Mouse (Mus musculus) neural tube, embryonic 13.5 days (tissue): ENCODE measurements at regions not wholly inside any gene's neighbourhood (a gene's known extent, or its start where the extent isn't known, plus 50 kb on each side); places are given as distances from the start of the nearest gene placed in this dataset.

Experiments used
- ATAC-seq: fragments of 200-750 bp; cut with Nextera tagmentation; 2 replicates; pipeline ENCODE4 v1.8.0; 2017; ENCODE audit warnings: low read depth, mild to moderate bottlenecking, moderate TSS enrichment, moderate library complexity
- H3K27ac ChIP-seq: fragments of 300-500 bp; sonication (generic); replicated peaks from 2 replicates; pipeline ENCODE4 v1.5.1; 2015; ENCODE audit warnings: moderate library complexity, mild to moderate bottlenecking, inconsistent platforms
- H3K27me3 ChIP-seq: fragments of 300-500 bp; sonication (generic); 2 replicates; pipeline ENCODE4 v1.6.1; 2015; ENCODE audit warnings: mild to moderate bottlenecking, inconsistent platforms
- H3K36me3 ChIP-seq: fragments of 300-500 bp; sonication (generic); 2 replicates; pipeline ENCODE4 v1.6.1; 2015; ENCODE audit warnings: mild to moderate bottlenecking, inconsistent platforms
- H3K4me1 ChIP-seq: fragments of 300-500 bp; sonication (generic); replicated peaks from 2 replicates; pipeline ENCODE4 v1.6.1; 2015; ENCODE audit warnings: inconsistent platforms
- H3K4me2 ChIP-seq: fragments of 300-500 bp; sonication (generic); 2 replicates; pipeline ENCODE4 v1.6.1; 2015; ENCODE audit warnings: inconsistent platforms, mild to moderate bottlenecking, moderate library complexity
- H3K4me3 ChIP-seq: fragments of 300-500 bp; sonication (generic); 2 replicates; pipeline ENCODE4 v1.5.1; 2015; ENCODE audit warnings: mild to moderate bottlenecking, inconsistent platforms
- H3K9ac ChIP-seq: fragments of 300-500 bp; sonication (generic); 2 replicates; pipeline ENCODE4 v1.6.1; 2015; ENCODE audit warnings: moderate library complexity, mild to moderate bottlenecking, inconsistent platforms
- H3K9me3 ChIP-seq: fragments of 300-500 bp; sonication (generic); 2 replicates; pipeline ENCODE4 v1.6.1; 2016; ENCODE audit warnings: inconsistent platforms
- WGBS: fragments of 180-500 bp; shearing (Covaris S2); methylation state at CpG from one replicate; pipeline ENCODE4 v1.1.7; 2015; 5-methylcytosine and 5-hydroxymethylcytosine counted together

DNA sequence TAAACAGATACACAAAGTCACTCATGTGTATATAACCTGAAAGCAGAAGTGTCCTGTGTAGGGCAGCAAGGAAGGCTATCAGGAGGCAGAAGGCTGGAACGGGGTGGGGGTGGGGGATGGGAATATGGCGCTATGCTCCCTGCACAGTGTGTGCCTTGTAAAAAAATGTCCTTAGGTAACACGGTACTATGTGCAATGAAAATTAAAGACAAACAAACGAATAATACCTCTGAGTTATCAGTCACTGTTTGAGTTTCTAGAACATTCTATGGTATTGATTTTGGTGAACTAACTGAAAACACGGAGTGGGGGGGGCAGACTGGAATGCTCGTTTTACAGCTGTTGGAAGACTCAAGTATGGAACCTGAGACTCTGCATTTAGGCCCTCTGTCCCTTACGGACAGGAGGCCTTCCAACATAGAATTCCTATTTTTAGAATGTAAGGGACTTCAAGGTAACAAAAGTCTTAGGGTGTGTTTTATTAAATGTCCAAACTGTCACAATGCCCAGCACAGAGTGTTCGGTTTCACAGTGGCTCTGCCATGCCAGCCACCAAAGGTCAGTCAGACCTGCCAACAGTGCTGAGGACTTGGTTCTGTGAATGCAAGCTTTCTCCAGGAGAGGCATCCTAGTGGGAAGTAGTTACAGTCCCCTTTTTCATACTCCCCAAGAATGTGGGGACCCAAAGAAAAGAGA, 240.6 kb downstream of the Ano6 start:
- no peak overlapping the region for H3K4me3 ChIP-seq
- H3K27me3 ChIP-seq, result no peaks in the 10 kb centered on the region
- H3K4me1 ChIP-seq, result no peaks in the 10 kb centered on the region
- 84% methylated on average over 8 of the region's 8 CpGs for WGBS
- H3K36me3 ChIP-seq, result no peaks in the 10 kb centered on the region
- H3K9me3 ChIP-seq, result no peaks in the 10 kb centered on the region
- no peak overlapping the region for H3K4me2 ChIP-seq
- ATAC-seq, result no peak
- no peak overlapping the region for H3K9ac ChIP-seq
- H3K27ac ChIP-seq, result no peak overlapping the region

DNA sequence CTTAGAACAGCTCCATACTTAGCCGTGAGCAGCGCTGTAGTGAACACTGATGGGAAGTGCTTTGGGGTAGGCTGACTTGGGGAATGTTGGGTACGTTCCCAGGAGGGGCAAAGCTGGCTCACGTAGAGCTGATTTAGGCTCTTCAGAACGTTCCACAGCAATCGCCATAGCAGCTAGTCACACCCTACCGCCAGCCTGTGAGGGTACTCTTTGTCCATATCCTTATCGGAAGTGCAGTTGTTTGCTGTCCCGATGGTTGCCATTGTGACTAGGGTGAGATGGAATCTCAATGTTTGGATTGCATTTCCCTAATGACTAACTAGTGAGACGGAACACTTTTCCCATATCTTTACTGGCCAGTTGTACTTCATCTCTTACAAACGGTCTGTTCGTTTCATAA, 244.6 kb downstream of the Ano6 start:
- no peaks in the 10 kb centered on the region for H3K27me3 ChIP-seq
- no peaks in the 10 kb centered on the region for H3K4me1 ChIP-seq
- no peak overlapping the region for H3K9ac ChIP-seq
- H3K4me3 ChIP-seq, result no peak overlapping the region
- no peak overlapping the region for H3K4me2 ChIP-seq
- no peaks in the 10 kb centered on the region for H3K9me3 ChIP-seq
- ATAC-seq, result no peak
- H3K27ac ChIP-seq, result no peak overlapping the region
- 77% methylated on average over 12 of the region's 12 CpGs for WGBS
- H3K36me3 ChIP-seq, result no peaks in the 10 kb centered on the region

DNA sequence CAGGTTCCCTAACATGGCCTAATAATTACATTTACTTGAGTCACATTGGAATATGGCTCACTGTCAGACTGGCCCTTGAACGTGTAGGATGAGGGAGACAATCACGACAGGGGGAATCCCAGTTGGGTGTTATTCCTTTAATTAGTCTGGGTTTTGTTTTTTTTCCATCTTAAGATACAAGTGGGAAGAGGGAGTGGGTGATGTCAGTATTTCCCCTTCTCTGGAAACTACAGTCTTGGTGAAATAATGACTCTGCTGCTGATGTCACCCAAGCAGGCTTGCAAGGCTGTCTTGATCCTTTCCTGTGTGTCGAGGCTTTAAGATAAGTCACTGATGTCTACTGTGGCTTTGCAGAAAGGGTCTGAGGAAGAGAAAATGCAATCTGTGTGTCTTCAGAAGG, 241.8 kb upstream of the Arid2 start:
- H3K27me3 ChIP-seq, result no peaks in the 10 kb centered on the region
- H3K4me3 ChIP-seq, result no peak overlapping the region
- H3K9me3 ChIP-seq, result no peaks in the 10 kb centered on the region
- H3K27ac ChIP-seq, result no peak overlapping the region
- WGBS, result 75% methylated on average over 3 of the region's 3 CpGs
- H3K4me1 ChIP-seq, result no peaks in the 10 kb centered on the region
- H3K36me3 ChIP-seq, result no peaks in the 10 kb centered on the region
- no peak for ATAC-seq
- H3K4me2 ChIP-seq, result no peak overlapping the region
- H3K9ac ChIP-seq, result no peak overlapping the region

DNA sequence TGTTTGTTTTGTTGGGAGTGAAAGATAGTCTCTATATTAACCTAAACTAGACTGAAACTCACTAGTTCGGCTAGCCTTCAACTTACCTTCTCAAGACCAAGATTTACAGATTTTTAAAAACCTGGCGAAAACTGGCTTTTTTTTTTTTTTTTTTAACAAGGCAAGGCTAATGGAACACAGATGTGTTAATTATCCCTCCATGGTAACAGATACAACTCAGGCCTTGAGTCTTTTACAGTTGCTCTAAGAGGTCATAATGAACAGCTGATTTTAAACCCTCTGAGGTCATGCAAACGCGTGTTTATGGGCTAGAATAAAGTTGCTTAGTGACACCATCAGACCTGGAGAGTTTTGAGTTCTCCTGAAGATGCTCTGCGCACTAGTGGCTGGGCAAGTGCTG, 240.7 kb upstream of the Arid2 start:
- Histone ChIP-seq H3K4me1 (no peaks in the 10 kb centered on the region), H3K9me3 (no peaks in the 10 kb centered on the region)

DNA sequence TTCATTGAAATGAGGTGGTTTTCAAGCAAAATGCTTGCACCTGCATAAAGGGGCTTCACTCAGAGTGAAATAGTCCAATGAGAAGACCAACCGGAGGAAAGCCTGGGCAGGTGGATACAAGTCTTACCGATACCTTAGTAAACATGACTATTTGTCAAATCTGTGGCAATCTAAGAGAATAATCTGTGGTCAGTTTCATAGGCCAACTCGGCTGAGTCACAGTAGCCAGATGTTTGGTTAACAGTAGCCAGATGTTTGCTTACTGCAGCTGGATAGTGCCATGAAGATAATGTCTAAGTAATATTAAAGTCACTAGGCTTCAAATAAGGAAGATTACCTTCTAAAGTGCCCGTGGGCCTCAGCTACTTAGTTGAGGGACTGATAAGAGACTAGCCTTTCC, 236.9 kb upstream of the Arid2 start:
- Histone ChIP-seq H3K4me2 (no peak overlapping the region), H3K4me3 (no peak overlapping the region), H3K27ac (no peak overlapping the region), H3K9ac (no peak overlapping the region), H3K4me1 (peaks cover 4% of the 10 kb centered on the region), H3K36me3 (no peaks in the 10 kb centered on the region), H3K9me3 (no peaks in the 10 kb centered on the region), H3K27me3 (no peaks in the 10 kb centered on the region)
- no peak for ATAC-seq
- WGBS, result 86% methylated on average over 4 of the region's 4 CpGs

More for the DNA sequence above, 240.7 kb upstream of the Arid2 start:
- no peak overlapping the region for H3K4me3 ChIP-seq
- H3K9ac ChIP-seq, result no peak overlapping the region
- 83% methylated on average over 5 of the region's 5 CpGs for WGBS
- no peaks in the 10 kb centered on the region for H3K36me3 ChIP-seq
- no peak for ATAC-seq
- H3K27ac ChIP-seq, result no peak overlapping the region
- H3K4me2 ChIP-seq, result no peak overlapping the region
- no peaks in the 10 kb centered on the region for H3K27me3 ChIP-seq

DNA sequence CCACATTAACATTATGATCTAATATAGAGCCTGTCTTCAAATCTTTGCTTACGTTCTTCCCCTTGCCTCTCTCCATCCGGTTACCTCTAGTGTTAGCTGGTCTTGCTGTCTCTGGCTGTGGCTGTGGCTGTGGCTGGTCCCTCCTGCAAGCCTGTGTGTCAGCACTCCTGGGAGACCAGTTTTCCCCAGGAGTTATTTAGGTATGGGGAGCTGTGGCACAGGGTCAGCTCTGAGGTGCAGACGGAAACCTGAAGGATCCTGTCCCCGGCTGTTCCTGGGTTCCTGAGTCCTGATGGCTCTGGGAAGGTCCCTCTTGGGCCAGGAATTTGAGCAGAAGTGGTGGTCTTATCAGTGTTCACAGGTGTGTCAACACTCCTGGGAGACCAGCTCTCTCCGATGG, 234.7 kb upstream of the Arid2 start:
- Histone ChIP-seq H3K4me3 (no peak overlapping the region), H3K4me2 (no peak overlapping the region), H3K9ac (no peak overlapping the region), H3K27ac (no peak overlapping the region), H3K9me3 (no peaks in the 10 kb centered on the region), H3K4me1 (peaks cover 16% of the 10 kb centered on the region), H3K27me3 (no peaks in the 10 kb centered on the region), H3K36me3 (no peaks in the 10 kb centered on the region)
- no peak for ATAC-seq
- WGBS, result 93% methylated on average over 5 of the region's 5 CpGs

DNA sequence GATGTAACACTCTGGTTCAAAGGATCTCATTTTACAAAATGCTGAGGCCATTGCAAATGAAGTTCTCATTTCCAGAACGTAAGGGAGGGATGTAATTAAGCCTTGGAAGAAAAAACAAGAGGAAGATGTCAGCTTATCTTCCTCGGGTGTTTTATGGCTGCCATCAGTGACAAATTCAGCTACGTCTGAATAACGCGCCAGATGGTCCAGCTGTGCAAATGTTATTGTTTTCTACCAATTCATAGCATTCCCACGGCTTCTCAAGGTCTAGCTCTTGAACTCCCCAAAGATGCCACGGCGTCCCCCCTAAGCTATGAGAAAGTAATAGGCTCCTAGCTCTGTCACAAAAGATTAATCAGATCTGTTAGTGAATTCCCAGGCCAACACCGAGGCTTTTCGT, 232.0 kb upstream of the Arid2 start:
- H3K4me3 ChIP-seq, result no peak overlapping the region
- H3K4me2 ChIP-seq, result peak overlapping the region; percentile 39
- peaks cover 16% of the 10 kb centered on the region for H3K4me1 ChIP-seq
- WGBS, result 31% methylated on average over 10 of the region's 10 CpGs
- no peak overlapping the region for H3K9ac ChIP-seq
- H3K27me3 ChIP-seq, result no peaks in the 10 kb centered on the region
- H3K36me3 ChIP-seq, result no peaks in the 10 kb centered on the region
- no peak for ATAC-seq
- H3K9me3 ChIP-seq, result no peaks in the 10 kb centered on the region
- 0 out of 2 replicates have a peak overlapping the region, but pooled peaks have one; percentile 9 for H3K27ac ChIP-seq

DNA sequence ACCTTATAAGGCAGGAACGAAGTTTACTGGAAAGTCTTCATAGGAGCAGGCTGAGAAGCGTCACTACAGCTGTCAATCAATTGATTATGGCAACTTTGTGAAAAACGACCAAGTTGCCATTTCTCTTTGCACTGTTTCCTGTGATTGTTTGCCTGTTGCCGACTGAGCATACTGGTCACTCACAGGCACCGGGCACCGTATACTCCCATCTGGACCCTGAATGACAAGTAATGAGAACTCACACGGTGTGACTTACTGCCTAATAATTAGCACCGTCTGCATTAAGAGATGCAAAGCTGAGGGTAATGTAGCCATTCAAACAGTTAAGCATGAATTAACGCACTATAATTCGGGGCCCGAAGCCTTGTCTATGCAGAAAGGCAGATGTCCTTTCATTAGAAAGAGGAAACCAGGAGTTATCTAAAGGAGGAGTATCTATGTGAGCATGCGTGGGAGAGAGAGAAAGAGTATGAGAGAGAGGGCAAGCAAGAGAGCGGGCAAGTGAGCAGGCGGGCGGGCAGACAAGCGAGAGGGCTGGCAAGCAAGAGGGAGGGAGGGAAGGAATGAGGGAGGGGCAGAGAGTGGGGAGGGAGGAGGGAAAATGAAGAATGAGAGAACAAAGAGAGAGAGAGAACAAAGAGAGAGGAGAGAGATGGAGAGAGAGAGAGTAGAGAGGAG, 231.4 kb upstream of the Arid2 start:
- H3K9ac ChIP-seq, result peak overlapping the region; percentile 38; the same call in 1 of the 2 replicates
- 0 out of 2 replicates have a peak overlapping the region, but pooled peaks have one; percentile 9 for H3K27ac ChIP-seq
- no peaks in the 10 kb centered on the region for H3K27me3 ChIP-seq
- no peaks in the 10 kb centered on the region for H3K9me3 ChIP-seq
- peak overlapping the region; percentile 39 for H3K4me2 ChIP-seq
- H3K4me3 ChIP-seq, result no peak overlapping the region
- H3K36me3 ChIP-seq, result no peaks in the 10 kb centered on the region
- ATAC-seq, result peak; percentile 61; the same call in 1 of the 2 replicates
- peaks cover 16% of the 10 kb centered on the region for H3K4me1 ChIP-seq
- WGBS, result 47% methylated on average over 16 of the region's 16 CpGs

DNA sequence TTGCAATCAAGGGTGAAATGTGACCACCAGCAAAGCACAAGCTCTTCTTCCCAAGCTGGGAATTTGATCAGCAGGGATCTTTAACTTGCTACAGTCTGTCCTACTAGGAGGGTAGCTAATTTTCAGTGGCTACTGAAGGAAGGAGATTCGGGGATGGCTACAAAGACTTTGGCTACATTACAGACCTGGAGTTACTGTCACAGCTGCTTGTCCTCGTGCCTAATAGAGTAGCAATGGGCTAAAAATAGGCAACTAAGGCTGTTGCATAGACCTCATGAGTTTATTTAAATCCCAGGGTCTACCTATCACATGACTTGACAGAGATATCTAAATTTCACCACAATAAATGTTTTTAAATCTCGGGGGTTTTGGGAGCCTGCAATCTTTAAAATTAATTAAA, 227.7 kb upstream of the Arid2 start:
- no peak overlapping the region for H3K27ac ChIP-seq
- WGBS, result 79% methylated on average over 3 of the region's 3 CpGs
- H3K4me2 ChIP-seq, result no peak overlapping the region
- H3K9me3 ChIP-seq, result no peaks in the 10 kb centered on the region
- H3K9ac ChIP-seq, result no peak overlapping the region
- no peaks in the 10 kb centered on the region for H3K36me3 ChIP-seq
- peaks cover 20% of the 10 kb centered on the region for H3K4me1 ChIP-seq
- no peak overlapping the region for H3K4me3 ChIP-seq
- no peak for ATAC-seq
- H3K27me3 ChIP-seq, result no peaks in the 10 kb centered on the region

DNA sequence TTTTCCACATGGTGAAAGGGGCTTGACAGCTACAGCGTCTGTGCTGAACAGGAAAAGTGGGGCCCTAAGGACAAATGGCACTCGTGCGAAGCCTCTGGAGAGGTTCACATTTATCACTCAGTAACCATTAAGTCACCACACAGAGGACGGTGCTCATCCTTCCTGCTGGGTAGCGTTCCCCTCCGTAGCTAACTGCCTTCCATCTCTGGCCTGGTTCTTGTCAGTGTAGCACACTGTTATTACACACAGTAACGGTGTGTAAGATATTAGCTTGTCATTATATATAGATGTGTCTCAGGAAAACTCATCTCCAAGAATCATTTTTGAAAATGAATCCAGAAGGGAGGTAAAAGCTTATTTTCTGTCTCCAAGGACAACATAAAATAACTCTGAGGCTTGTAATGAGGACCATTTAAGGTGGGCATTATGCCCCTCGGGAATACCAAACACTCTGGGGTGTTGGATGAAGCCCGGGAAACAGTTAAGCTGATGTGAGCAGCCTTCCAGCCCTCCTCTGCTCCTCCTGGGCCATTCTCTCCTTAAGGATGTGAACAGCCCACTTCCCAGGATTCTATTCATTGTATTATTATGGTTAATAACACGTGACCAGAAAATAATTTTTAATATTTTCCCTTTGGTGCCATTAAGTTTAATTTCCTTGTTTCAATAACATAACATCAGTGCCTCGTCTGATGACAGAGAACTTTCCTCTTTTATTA, 222.7 kb upstream of the Arid2 start:
- H3K4me1 ChIP-seq, result peaks cover 6% of the 10 kb centered on the region
- 0 out of 2 replicates have a peak overlapping the region, but pooled peaks have one; percentile 20 for H3K27ac ChIP-seq
- no peaks in the 10 kb centered on the region for H3K27me3 ChIP-seq
- H3K4me2 ChIP-seq, result no peak overlapping the region
- ATAC-seq, result peak; percentile 61; the same call in 1 of the 2 replicates
- WGBS, result 52% methylated on average over 11 of the region's 11 CpGs
- H3K9ac ChIP-seq, result no peak overlapping the region
- H3K9me3 ChIP-seq, result no peaks in the 10 kb centered on the region
- H3K4me3 ChIP-seq, result no peak overlapping the region
- no peaks in the 10 kb centered on the region for H3K36me3 ChIP-seq

DNA sequence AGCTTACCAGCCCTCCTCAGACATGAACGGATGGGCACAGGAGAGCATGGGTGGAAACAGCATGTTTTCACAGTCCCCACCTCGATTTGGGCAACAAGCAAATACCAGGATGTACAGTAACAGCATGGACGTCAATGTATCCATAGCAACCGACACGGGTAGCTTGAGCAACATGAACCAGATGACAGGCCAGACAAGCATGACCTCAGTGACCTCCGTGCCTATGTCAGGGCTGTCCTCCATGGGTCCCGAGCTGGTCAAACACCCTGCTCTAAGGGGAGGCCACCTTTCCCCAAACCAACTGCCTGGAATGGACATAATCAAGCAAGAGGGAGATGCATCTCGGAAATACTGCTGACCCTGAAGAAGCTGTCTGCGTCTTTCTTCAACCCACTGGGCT, 211.7 kb upstream of the Arid2 start:
- no peak overlapping the region for H3K4me3 ChIP-seq
- H3K4me1 ChIP-seq, result no peaks in the 10 kb centered on the region
- no peaks in the 10 kb centered on the region for H3K9me3 ChIP-seq
- H3K27ac ChIP-seq, result no peak overlapping the region
- H3K9ac ChIP-seq, result no peak overlapping the region
- no peak overlapping the region for H3K4me2 ChIP-seq
- H3K27me3 ChIP-seq, result no peaks in the 10 kb centered on the region
- H3K36me3 ChIP-seq, result no peaks in the 10 kb centered on the region
- ATAC-seq, result no peak
- WGBS, result 85% methylated on average over 9 of the region's 9 CpGs

DNA sequence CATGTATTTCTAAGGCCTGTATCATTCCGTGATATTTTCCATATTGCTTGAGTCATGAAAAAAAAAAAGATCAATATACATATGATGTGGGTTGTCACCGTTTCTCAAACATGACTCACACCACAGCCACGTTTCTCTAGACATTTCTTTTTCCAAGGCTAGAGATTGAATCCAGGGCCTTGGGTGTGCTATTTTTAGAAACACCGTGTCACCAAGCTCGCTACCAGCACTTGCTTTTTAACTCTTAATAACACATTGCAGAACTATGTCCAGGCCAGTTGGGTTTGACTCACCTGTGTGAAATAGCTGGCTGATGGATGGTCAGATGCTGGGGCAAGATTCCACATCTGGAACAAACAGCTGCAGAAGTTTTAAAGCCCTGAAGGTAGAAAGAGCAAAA, 209.6 kb upstream of the Arid2 start:
- Histone ChIP-seq H3K4me2 (no peak overlapping the region), H3K9me3 (no peaks in the 10 kb centered on the region), H3K36me3 (no peaks in the 10 kb centered on the region), H3K27ac (no peak overlapping the region), H3K27me3 (no peaks in the 10 kb centered on the region), H3K9ac (no peak overlapping the region), H3K4me1 (no peaks in the 10 kb centered on the region; the same call in 1 of the 2 replicates), H3K4me3 (no peak overlapping the region)
- 76% methylated on average over 5 of the region's 5 CpGs for WGBS
- ATAC-seq, result no peak
